Mouse (Mus musculus) ES-Bruce4 (cell line): ENCODE results near the gene Ak7. TPM values are rescaled to one million over a fixed set of nuclear protein-coding genes. Genes with fewer than 3 reads are reported as not detected.

Experiments used
- H3K27ac ChIP-seq: 2 replicates; pipeline ENCODE4 v1.5.1; 2012; ENCODE audit warnings: low read length, inconsistent platforms; ENCODE audit not compliant: insufficient read depth
- H3K27me3 ChIP-seq: 2 replicates; pipeline ENCODE4 v1.6.1; 2012; ENCODE audit warnings: mild to moderate bottlenecking, low read length, inconsistent platforms; ENCODE audit not compliant: control insufficient read depth, poor library complexity, insufficient read depth, severe bottlenecking
- H3K36me3 ChIP-seq: 2 replicates; pipeline ENCODE4 v1.6.1; 2012; ENCODE audit warnings: inconsistent platforms, mild to moderate bottlenecking, low read length, moderate library complexity; ENCODE audit not compliant: control insufficient read depth, poor library complexity, insufficient read depth, severe bottlenecking
- H3K4me1 ChIP-seq: one replicate; pipeline ENCODE4 v1.8.1; 2011; ENCODE audit warnings: low read length; ENCODE audit not compliant: control insufficient read depth, insufficient read depth
- H3K4me3 ChIP-seq: 2 replicates; pipeline ENCODE4 v1.5.1; 2011; ENCODE audit warnings: low read depth, mild to moderate bottlenecking, low read length
- H3K9ac ChIP-seq: 2 replicates; pipeline ENCODE4 v1.6.1; 2012; ENCODE audit warnings: low read depth, mild to moderate bottlenecking, inconsistent platforms; ENCODE audit not compliant: poor library complexity, severe bottlenecking
- H3K9me3 ChIP-seq: replicated peaks from 2 replicates; pipeline ENCODE4 v1.6.1; 2012; ENCODE audit warnings: mild to moderate bottlenecking, low read length, inconsistent platforms; ENCODE audit not compliant: control insufficient read depth, poor library complexity, insufficient read depth, severe bottlenecking
- CTCF ChIP-seq: IDR thresholded peaks from one replicate; pipeline ENCODE4 v1.8.1; 2011; ENCODE audit warnings: low read depth, low read length
- EP300 ChIP-seq: IDR thresholded peaks from 2 replicates; pipeline ENCODE4 v1.6.1; 2011; ENCODE audit warnings: low read depth, low read length; ENCODE audit not compliant: insufficient read depth
- POLR2A ChIP-seq: IDR thresholded peaks from one replicate; pipeline ENCODE4 v1.8.1; 2011; ENCODE audit warnings: low read length; ENCODE audit not compliant: insufficient read depth
- polyA plus RNA-seq: library from polyadenylated mRNA; stranded (reverse); fragments of >200 nt; gene quantifications from 2 replicates; pipeline ENCODE4 v1.2.4, GENCODE M21; 2011; ENCODE audit warnings: low read depth; ENCODE audit not compliant: missing spikeins, insufficient read depth, insufficient read length

Ak7 gene
- polyA plus RNA-seq, 1 experiment, result 0.73 TPM

DNA sequence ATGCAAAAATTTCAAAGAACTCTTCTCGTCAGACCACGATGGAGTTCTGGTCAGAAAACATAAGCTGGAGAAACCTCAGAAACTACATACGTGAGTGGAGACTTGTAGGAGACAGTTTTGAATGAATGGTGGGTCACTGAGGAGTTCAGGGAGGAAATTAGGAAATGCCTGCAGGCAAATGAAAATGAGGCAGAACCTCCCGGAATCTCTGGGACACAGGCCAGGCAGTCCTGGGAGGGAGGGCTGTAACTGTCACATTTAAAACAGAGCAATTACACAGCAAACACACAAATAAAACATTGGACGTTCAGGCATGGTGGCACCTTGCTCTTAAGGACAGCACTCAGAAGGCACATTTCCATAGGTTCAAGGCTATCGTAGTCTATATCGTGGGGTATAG, 69.1 kb downstream of the Ak7 start:
- Histone ChIP-seq H3K4me3 (no peak overlapping the region), H3K36me3 (no peaks in the 10 kb centered on the region), H3K9me3 (no peaks in the 10 kb centered on the region), H3K27me3 (no peaks in the 10 kb centered on the region), H3K9ac (no peak overlapping the region), H3K4me1 (no peaks in the 10 kb centered on the region), H3K27ac (no peak overlapping the region)
- TF ChIP-seq POLR2A, result no peak
- TF ChIP-seq CTCF, result no peak
- no peak for TF ChIP-seq EP300

GRCm38 (mm10) chr12:105777651-105778050, 71.9 kb downstream of the Ak7 start:
- no peak for TF ChIP-seq CTCF
- no peak for TF ChIP-seq POLR2A
- no peak for TF ChIP-seq EP300
- no peaks in the 10 kb centered on the region for H3K9me3 ChIP-seq
- no peak overlapping the region for H3K4me3 ChIP-seq
- H3K9ac ChIP-seq, result no peak overlapping the region
- H3K27me3 ChIP-seq, result no peaks in the 10 kb centered on the region
- H3K27ac ChIP-seq, result no peak overlapping the region
- no peaks in the 10 kb centered on the region for H3K36me3 ChIP-seq
- H3K4me1 ChIP-seq, result no peaks in the 10 kb centered on the region

DNA sequence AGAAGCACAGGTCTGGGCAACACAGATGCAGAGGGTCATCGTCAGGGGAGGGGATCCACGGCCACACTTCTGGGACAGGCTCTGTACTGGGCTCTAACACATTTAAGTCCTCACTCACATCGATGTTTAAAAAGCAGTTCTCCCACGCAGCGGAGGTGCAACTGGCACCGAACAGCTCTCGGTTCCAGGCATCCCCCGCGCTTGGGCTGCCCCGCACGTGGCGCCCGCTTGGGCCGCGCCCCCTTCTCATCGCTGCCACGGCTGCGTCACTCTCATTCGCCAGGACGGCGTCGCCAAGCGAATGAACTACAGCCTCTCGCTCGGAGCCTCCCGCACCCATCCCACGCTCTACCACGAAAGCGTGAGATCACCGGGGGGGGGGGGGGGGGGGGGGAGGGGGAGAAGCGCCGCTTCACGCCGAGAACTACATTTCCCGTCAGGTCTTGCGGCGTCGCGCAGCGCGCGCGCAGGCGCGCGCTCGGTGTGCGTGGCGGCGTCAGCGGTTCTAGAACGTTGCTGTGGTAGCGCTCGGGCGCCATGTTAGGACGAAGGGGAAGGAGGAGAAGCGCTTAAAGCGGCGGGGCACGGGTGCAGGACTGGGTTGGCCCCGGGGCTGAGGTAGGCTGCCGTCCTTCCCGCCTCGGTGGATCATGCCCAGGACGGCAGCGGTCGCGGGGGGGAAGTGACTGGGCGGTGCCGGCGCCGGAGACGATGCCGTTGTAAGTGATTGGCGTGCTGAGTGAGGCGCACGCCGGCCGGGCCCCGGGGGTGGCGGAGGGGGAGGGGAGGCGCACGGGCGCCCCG, 78.6 kb downstream of the Ak7 start, which contains the start of gene Papola:
Papola (plus strand) TSS at position 499 of the 804 bp plus-strand sequence.
- Histone ChIP-seq H3K9me3 (no peaks in the 10 kb centered on the region), H3K36me3 (peaks cover 2% of the 10 kb centered on the region; the same call in 1 of the 2 replicates), H3K4me3 (peak within 1 kb of the TSS; percentile 94), H3K4me1 (no peaks in the 10 kb centered on the region), H3K27ac (peak within 1 kb of the TSS; percentile 69), H3K27me3 (no peaks in the 10 kb centered on the region), H3K9ac (peak within 1 kb of the TSS; percentile 96)
- no peak for TF ChIP-seq POLR2A
- TF ChIP-seq CTCF, result no peak
- no peak for TF ChIP-seq EP300

- Histone ChIP-seq H3K36me3 (peaks cover 2% of the 10 kb centered on the region; the same call in 1 of the 2 replicates), H3K27me3 (no peaks in the 10 kb centered on the region), H3K4me1 (no peaks in the 10 kb centered on the region), H3K9me3 (no peaks in the 10 kb centered on the region), H3K27ac (peak overlapping the region; percentile 22; the same call in 1 of the 2 replicates), H3K9ac (peak overlapping the region; percentile 96), H3K4me3 (peak overlapping the region; percentile 89)
- TF ChIP-seq POLR2A (no peak), EP300 (no peak), CTCF (no peak)
Observed at GRCm38 (mm10) chr12:105785000-105785774, 79.4 kb downstream of the Ak7 start.

GRCm38 (mm10) chr12:105786113-105786512, 80.3 kb downstream of the Ak7 start:
- Histone ChIP-seq H3K36me3 (peaks cover 2% of the 10 kb centered on the region), H3K9ac (peak overlapping the region; percentile 96), H3K27me3 (no peaks in the 10 kb centered on the region), H3K27ac (no peak overlapping the region), H3K4me1 (no peaks in the 10 kb centered on the region), H3K9me3 (no peaks in the 10 kb centered on the region), H3K4me3 (peak overlapping the region; percentile 27)
- TF ChIP-seq POLR2A (no peak), EP300 (no peak), CTCF (no peak)

GRCm38 (mm10) chr12:105787626-105788025, 81.8 kb downstream of the Ak7 start:
- 0 out of 2 replicates have a peak overlapping the region, but pooled peaks have one; percentile 48 for H3K27ac ChIP-seq
- TF ChIP-seq POLR2A, result no peak
- no peak for TF ChIP-seq CTCF
- no peak for TF ChIP-seq EP300
- H3K9me3 ChIP-seq, result no peaks in the 10 kb centered on the region
- no peaks in the 10 kb centered on the region for H3K4me1 ChIP-seq
- H3K36me3 ChIP-seq, result peaks cover 2% of the 10 kb centered on the region
- H3K27me3 ChIP-seq, result no peaks in the 10 kb centered on the region
- no peak overlapping the region for H3K9ac ChIP-seq
- no peak overlapping the region for H3K4me3 ChIP-seq
